In the genomic region with DNA sequence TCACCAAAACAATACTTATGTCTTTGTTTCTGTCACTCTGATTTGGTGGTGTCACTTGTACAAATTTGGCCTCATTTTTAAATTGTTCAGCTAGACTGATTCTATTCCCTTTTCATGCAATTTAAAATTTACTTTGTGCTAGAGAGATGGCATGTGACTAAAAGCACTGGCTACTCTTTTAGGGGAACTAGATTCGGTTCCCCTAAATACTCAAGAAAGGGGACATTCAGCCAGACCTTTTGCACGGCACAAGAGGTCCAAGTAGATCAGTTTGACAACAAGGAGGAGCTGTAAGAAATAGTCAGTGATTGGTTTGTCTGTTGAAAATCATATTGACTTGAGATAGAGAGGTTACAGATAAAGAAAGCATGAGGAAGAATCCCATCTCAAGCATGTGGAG, we compare ENCODE assay signal across 16 mouse cellular contexts. TPM values are rescaled to one million over a fixed set of nuclear protein-coding genes. Genes with fewer than 3 reads are reported as not detected.
"Had no signal": no experiment of that assay in that cellular context is flagged by ENCODE, and none has a peak within 500 bp of the region (broad histone marks: within the 10 kb centered on the region; RNA-seq: fewer than 3 reads in every experiment).

No protein-coding gene starts in this region.

- H3K4me2 ChIP-seq: lung, embryonic 14.5 days; midbrain, embryonic 11.5 days; midbrain, embryonic 13.5 days; midbrain, embryonic 15.5 days; neural tube, embryonic 12.5 days; stomach, embryonic 15.5 days had no signal

- H3K27me3 ChIP-seq: megakaryocyte, embryonic 14.5 days; midbrain, embryonic 13.5 days; midbrain, embryonic 15.5 days; stomach, embryonic 15.5 days had no signal

- ATAC-seq: midbrain, embryonic 13.5 days; midbrain, embryonic 15.5 days had no signal

- H3K27ac ChIP-seq: midbrain, embryonic 13.5 days; midbrain, embryonic 15.5 days; neural tube, embryonic 12.5 days; stomach, embryonic 15.5 days; stomach, postnatal 0 days had no signal

- H3K4me1 ChIP-seq: midbrain, embryonic 13.5 days; midbrain, embryonic 15.5 days; neural tube, embryonic 12.5 days; stomach, embryonic 15.5 days had no signal

- H3K9me3 ChIP-seq: megakaryocyte, embryonic 14.5 days; midbrain, embryonic 15.5 days; neural tube, embryonic 12.5 days; stomach, embryonic 15.5 days had no signal

- DNase-seq: lung, adult 18-20 months; lung, embryonic 14.5 days; lung, postnatal 10 days; lung, postnatal 4 days; right cerebral cortex, postnatal 14 days; thymus, adult 2 months; thymus, postnatal 25 days; thymus, postnatal 4 days had no signal

- H3K4me3 ChIP-seq: megakaryocyte, embryonic 14.5 days; midbrain, embryonic 13.5 days; midbrain, embryonic 15.5 days; neural tube, embryonic 12.5 days; stomach, embryonic 15.5 days had no signal

- H3K9ac ChIP-seq: lung, embryonic 14.5 days; midbrain, embryonic 13.5 days; midbrain, embryonic 15.5 days; neural tube, embryonic 12.5 days; stomach, embryonic 15.5 days had no signal

- H3K36me3 ChIP-seq: midbrain, embryonic 13.5 days; midbrain, embryonic 15.5 days; neural tube, embryonic 12.5 days; stomach, embryonic 15.5 days had no signal

RNA-seq across cellular contexts. Expression of a gene that starts 44.3 kb away (rescaled TPM):
- polyA plus RNA-seq: testis, adult 2 months had no signal
